Mouse (Mus musculus): ENCODE data around the gene Prmt8.

GRCm38 (mm10) chr6:127770806-127771205, 1.5 kb upstream of the Prmt8 start:
- TF ChIP-seq POLR2A (IDR thresholded peaks at IDR 0.05; ENCODE audit: low read depth, low read length) = no peak
- TF ChIP-seq CTCF (conservative IDR thresholded peaks at IDR 0.05; ENCODE audit: insufficient read depth, insufficient read length, low read depth, low read length) = no peak
